Mouse (Mus musculus): Measurements from ENCODE around the gene Dexi.
A peak's percentile ranks its signal among the peaks of the same experiment; 100 is the strongest.

The Dexi gene

DNA sequence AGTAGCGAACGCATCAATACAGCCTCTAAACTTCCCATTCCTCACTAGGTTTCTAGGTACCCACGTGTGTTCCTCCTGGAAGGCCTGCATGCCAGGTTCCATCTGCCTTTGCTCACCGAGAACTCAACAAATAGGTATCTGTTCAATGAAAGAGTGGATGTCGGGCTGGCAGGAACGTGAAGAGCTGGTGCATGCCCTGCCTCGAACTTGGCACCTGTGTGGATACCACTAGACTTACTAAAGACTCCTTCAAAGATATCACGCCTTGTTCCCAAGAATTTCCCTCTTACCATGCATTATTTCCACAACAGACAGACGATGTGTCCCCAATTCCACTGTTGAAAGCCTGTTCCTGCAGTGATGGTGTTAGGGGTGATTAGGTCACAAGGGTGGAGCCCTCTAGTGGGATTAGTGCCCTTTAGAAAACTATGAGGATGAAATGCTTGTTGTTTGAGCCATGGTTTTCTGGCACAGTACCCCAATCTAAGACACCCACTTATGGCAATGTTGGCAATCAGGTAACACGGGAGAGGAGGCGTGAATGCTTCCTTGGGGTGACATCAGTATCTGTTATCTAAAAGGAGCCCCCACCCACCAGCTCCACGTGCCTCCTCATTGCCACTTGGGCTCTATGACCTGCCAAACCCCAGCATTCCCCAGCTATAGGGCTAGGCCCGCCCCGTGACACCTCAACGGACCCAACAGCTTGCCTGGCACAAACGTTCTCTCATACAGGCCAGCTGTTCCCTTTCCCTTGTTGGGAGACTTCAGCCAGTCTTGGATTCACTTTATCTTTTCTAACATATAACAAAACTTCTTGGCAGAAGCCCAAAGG, 1.9 kb downstream of the Dexi start:
- no peak for DNase-seq

DNA sequence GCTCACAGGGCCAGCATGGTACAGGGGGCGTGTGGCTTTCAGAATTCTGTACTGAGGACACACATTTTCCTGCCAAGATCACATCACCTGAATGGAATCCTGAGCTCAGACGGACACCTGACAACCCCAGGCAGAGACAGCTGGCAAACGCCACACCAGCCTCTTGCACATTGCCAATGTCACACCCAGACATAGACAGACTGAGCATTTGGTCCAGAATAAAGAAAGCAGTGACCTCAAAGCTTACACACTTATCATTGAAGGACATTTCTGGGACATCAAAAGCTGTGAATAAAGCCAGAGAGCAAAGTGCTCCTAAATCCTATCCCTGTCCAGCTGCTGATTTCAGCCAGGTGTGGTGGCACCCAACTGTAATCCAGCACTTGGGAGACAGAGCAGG, 5.9 kb downstream of the Dexi start:
- no peak for DNase-seq

DNA sequence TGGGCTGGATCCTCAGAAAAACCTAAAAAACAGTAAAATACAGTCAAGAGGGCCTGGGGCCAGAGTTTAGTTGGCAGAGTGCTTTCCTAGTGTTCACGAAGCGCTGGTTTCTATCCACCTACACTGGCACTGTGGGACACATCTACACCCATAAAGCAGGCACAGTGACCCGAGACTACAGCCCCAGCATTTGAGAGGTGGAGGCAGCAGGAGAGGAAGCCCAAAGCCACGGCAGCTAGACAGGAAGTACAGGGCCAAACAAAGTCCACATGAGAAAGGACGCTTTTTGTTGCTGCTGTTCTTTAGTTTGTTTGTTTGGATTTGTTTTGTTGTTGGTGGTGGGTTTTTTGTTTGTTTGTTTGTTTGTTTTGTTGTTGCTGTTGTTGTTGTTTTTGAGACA, 6.5 kb downstream of the Dexi start:
- no peak for DNase-seq

DNA sequence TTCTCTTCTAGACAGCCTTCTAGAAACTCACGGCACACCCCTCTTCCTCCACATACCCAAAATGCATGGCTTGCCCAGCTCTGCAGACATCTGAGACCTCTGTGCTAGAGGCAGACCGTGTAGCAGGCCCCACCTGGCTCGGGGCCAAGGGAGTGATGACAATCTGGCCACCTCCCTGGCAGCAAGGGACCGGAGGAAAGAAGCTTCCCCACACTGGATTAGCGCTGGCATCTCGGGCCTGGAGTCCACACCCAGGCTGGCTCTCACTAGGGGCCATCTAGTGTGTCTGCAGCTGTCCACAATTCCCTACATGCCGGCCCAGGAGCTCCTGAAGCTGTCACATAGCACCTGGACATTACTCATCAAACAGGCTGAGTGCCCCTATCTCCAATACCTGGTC, 8.3 kb downstream of the Dexi start:
- DNase-seq, result peak; percentile 81 to 88

DNA sequence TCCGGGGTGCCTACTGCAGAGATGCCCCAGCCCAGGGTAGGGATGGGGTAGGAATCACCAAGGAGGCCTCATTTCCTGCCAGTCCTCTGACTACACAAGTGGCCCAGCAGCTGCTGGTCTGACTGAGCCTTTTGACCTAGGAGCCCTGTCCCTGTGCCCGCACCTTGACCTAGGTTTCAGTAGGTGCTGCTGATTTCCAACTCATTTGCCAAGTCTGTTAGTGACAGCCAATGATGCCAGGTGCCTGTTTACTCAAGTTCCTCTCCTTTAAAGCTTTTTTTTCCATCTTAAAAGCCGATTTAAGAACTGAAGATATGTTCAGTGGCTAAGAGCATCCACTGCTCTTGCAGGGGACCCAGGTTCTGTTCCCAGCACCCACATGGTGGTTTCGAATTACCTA, 9.1 kb downstream of the Dexi start:
- DNase-seq, result no peak

DNA sequence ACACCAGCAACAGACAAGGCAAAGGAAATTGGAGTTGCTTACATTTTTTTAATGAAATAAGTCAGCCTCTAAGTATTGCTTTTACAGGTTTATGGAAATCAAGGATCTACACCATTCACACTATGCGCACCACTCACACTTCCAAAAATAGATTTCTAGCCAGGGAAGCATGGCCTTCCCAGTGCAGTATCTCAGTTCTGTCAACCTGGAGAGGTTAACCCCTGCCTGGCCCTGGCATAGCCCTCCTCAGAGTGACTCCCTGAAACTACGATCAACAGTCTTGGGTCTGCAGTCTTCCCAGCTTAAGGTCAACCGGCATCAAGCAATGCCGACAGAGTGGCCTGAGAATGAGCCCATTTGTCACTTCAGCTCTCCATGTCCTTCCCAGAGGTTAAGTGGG, 12.7 kb downstream of the Dexi start:
- DNase-seq, result no peak

DNA sequence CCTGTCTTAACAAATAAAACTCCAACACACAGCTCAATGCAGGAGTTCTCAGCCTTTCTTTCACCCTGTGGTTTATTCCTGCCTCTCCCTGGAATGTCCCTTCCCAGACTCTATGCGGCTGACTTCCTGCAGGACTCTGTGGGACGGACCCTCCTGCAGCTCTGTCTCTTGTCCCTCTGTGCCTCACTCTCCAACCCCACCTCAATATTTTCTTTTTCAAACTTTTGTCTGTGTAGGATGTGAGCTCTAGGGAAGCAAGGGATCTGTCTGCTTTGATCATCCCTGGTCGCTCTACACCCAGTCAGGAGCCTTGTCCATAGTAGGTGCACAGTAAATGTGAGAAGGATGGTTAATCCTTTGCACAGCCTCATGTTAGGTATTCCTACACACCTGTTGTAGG, 14.5 kb downstream of the Dexi start:
- DNase-seq, result no peak

DNA sequence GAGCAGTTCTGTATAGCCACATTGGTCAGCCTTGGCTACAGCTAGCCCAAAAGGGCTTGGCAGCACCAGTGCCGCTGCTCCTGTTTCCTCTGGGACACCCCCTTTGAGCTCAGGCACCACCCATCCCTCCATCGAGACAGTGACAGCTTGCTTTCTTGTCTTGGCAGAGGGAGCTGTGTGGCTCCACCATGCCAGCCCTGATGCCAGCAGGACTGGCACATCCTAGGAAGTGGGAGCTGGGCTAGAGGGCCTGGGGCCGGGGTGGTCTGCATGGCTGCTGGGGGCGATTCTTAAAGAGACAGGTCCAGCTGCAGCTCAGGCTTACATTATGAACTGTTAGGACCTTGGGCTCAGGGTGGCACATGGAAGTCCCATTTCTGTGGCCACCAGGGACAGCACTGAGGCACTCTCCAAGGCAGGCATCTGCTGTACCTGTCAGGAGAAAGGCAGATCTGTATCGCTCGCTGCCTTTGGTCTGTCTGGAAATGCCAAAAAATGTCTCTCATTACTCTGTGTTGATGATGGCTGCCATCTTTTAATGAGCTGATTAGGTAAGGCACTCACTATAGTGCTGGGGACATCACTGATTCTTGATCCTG, 15.7 kb downstream of the Dexi start:
- DNase-seq, result peak; percentile 61 to 65

DNA sequence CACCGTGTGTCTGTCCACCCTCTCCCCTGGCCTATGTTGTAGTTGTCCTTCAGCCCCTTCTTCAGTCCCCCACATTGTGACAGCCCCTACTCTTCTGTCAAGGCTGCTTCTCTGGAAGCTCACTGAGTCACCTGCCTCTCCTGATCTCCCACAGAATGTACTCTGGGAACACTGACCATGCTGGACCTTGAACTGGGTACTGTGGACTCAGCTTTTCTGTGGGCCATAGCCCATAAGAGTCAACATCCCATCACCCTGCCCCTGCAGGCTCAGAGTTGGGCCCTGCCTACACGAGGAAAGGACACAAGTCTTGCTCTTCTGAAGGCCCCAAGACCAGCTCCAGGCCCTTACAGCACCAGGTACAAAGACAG, 17.3 kb downstream of the Dexi start:
- DNase-seq, result no peak

DNA sequence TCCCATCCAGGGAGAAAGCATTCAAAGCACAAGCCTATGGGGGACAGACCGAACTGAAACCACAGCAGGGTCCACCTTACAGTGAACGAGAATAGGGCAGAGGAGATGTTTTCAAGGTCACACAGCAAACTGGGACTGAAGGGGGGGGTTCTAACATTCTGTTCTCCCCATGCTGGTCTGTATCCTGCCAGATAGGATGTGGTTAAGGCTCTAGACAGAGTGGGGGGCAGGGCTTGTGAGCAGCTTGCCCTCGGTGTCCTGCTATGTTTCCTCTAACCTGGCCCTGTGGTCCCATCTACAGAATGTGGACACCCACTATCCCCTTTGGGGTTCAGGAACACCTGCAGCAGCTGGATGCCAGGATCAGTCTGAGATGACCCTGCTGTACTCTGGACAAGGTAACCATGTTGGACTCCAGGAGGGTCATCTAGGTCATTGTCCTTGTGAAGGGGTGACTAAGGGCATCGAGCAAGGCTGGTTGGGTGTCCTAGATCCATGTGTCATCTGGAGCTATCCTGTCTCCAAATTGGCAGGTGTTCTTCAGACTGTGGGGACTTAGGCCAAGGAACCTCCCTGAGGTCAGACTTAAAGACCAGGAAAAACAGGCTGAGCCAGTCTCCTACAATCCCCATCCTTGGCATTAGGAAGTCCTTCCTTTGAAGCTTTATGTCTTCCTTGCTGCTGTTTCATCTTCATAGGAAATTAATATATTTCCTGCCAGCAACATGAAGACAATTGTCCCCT, 17.8 kb downstream of the Dexi start:
- no peak for DNase-seq

DNA sequence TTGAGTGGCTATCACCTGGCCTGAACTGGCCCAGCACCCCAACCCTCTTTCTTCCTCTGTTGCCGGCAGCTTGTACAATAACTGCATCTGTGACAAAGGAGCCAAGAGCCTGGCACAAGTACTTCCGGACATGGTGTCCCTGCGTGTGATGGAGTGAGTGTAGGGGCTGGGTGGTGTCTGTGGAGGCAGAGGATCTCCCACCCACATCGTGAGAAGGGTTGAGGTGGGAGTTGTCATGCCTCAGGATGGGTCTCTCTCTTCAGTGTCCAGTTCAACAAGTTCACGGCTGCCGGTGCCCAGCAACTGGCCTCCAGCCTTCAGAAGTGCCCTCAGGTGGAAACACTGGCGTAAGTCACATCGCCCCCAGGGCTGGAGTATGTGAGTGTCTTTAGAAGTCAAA, 19.2 kb downstream of the Dexi start:
- no peak for DNase-seq

DNA sequence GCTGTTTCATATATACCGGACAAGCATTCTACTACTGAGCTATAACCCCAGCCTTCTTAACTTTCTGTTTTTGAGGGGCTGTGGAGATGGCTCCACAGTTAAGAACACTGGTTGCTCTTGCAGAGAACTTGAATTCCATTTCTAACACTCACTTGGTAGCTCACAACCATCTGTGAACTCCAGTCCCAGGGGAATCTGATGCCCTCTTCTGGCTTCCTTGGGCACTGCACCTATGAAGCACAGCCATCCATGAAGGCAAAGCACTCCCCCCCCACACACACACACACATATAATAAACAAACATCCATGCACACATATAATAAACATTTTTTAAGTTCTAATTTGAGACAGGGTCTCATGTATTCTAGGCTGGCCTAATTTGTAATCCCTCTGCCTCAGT, 20.0 kb downstream of the Dexi start:
- peak; percentile 75 to 87 for DNase-seq

DNA sequence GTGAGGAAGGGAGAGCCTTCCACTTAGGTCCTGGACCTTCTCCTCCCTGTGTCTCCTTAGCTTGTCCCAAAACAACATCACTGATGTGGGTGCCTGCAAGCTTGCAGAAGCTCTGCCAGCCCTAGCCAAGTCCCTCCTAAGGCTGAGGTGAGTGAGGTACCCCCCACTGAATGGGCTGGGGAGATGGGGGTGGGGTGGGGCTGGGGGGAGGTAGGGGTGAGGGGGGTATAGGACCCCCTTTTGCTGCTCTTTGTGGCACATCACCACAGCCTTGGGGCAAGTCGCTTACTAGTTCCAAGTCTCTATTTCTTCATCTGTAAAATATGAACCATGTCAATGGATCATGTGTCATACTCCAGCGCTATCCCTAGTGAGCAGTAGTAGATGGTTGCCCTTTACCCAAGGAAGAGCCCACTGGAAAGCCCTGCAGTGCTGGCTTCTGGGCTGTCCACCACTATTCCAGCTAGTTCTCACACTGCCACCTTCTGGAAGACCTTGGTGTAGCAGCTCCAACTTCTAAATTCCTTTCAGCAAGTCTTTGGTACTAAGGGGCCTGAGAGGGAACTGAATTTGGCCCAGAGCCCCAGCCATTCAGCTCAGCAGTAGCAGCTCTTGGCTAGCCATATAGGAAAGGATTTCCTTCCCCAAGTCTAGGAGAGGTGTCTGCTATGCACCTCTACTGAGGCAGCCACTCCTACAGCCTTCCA, 21.8 kb downstream of the Dexi start:
- DNase-seq, result peak; percentile 89 to 91

DNA sequence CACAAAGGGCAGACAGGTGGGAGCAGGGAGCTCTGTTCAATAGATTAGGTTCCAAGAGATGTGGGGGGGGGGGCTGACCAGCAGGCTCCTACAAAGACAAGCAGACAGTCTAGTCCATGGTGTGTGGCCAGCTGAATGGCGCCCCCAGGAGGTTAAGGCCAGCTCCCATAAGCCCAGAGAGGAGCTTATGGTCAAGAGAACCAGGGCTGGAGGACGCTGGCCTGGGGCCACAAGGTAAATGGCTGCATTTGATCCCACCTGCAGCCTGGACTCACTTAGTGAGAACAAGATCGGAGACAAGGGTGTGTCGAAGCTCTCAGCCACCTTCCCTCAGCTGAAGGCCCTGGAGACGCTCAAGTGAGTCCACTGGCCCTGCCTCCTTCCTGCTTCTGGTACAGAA, 24.8 kb downstream of the Dexi start:
- no peak for DNase-seq

DNA sequence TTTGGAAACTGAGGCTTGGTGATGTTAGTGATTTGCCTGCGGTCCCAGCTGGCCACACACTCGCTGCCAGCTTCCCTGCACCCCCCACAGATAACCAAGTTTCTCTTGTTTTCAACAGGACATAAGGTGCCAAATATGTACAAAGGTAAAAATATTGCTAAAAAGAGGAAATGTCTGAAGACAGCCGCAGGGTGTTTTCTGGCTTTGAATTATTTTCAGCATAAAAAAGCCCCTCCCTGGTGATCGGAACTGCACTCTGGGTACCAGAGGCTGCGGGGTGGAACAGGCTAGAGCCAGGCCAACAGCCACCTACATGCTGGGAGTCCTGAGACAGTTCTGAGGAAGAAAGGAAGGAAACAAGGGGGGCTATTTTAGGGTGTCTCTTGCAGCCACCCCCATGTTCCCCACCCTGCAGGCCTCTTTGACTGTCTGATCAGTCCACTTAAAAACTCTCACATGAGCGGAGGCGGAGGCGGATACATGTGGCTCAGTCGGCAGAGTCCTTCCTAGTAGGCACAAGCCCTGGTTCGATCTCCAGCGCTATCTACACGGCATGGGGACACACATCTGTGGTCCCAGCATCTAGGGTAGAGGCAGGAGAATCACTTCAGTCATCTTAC, 26.8 kb downstream of the Dexi start:
- DNase-seq, result no peak

DNA sequence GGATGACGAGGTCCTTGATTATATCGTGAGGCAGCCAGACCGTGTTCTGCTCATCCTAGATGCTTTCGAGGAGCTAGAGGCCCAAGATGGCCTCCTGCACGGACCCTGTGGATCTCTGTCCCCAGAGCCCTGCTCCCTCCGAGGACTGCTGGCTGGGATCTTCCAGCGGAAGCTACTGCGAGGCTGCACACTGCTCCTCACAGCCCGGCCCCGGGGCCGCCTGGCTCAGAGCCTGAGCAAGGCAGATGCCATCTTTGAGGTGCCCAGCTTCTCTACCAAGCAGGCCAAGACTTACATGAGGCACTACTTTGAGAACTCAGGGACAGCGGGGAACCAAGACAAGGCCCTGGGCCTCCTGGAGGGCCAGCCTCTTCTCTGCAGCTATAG, 31.7 kb downstream of the Dexi start:
- DNase-seq, result peak; percentile 55 to 69

DNA sequence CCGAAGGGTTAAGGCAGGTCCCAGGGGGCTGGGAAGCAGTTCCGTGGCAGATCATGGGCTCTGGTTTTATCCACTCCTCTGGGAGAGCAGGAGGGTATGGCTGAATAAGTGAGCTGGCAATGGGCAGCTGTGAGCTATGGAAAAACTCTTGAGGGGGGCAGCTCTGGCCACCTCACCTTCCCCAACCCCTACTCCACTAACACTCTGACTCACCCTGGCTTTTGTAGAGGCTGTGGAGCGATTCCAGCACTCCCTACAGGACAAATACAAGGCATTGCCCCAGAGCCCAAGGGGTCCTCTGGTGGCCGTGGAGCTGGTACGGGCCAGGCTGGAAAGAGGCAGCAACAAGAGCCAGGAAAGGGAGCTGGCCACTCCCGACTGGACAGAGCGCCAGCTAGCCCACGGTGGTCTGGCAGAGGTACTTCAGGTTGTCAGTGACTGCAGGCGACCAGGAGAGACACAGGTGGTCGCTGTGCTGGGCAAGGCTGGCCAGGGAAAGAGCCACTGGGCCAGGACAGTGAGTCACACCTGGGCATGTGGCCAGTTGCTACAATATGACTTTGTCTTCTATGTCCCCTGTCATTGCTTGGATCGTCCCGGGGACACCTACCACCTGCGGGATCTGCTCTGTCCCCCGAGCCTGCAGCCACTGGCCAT, 32.2 kb downstream of the Dexi start:
- peak; percentile 89 for DNase-seq

DNA sequence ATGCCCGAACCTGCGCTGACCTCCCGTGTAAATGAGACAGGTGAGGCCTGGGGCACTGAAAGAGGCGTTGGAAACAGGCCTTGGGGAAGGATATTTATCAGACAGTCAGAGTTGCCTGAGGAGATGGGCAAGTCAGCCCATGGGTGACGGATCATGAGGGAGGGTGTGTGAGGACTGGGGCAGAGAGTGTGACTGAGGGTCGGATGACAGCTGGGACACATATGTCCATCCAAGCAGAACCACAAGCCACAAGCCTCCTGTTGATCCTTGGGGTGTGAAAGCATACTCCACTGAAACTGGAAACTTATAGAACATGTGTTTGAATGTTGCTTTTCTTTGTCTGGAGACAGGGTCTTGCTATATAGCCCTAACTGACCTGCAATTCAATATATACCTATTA, 34.2 kb downstream of the Dexi start:
- DNase-seq, result no peak

DNA sequence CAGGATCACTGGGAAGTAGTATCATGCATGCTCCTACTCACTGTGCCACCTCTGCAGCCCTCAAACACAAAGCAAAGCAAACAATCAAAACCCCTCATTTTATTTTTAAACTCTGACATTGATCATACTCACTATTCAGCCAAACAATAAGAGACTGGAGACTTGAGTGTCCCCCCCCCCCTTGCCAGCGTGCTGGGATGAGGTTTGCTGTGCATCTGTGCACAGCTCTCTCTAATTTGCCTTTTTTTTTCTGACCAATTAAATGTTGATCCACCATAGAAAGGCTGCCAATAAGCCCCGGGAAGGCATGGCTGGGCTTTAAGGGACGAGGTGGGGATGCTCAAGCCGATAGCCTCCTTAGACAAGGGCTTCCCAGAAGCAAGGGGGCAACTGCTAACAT, 35.4 kb downstream of the Dexi start:
- DNase-seq, result no peak

DNA sequence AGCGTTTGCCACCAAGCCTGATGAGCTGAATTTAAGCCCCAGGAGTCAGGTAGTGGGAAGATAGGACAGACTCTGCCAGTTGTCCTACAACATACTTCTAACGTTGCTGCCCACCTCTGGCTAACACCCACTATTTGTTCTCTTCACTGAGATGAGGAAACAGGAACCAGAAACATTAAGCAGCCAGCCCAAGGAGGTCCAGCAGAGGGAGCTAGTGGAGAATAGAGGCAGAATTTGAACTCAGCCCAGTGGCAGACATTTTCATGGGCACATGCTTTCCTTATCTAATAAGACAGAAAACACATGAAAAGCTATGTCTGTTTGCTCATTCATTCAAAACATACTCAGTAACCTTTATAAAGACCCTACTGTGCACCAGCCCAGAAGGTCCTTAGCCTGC, 39.8 kb downstream of the Dexi start:
- no peak for DNase-seq

DNA sequence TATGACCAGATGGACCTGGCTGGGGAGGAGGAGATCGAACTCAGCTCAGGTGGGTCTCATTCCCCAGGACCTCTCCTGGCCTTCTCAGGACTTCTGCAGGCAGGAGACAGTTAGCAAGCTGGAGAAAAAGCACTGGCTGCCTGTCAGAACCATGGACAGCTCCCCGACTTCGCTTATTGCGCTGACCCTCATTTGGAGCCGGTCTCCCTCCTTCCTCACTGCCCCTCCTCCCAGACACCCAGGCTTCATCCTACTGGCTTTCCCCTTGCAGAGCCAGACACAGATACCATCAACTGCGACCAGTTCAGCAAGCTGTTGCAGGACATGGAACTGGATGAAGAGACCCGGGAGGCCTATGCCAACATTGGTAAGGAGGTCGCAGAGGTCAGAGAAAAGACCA, 41.0 kb downstream of the Dexi start:
- DNase-seq, result no peak

DNA sequence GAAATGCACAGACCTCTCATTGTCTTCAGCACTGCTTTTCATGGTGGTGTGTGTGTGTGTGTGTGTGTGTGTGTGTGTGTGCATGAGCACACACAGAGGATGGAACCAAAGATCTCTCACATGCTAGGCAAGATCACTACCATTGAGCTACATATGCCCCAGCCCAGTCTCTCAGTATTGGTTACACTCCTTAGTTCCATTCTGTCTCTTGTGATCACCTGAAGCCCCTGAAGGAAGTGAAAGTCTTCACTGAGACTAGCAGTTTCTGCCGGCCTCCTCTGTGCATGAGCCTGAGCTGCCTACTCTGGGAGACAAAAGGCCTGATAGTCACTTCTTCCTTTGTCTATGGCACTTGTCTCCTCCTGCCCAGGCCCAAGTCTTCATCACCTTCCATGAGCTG, 43.7 kb downstream of the Dexi start:
- DNase-seq, result no peak

Data from cerebellum, postnatal 14 days (tissue).